Mouse (Mus musculus) thymus, adult 2 months (tissue): ENCODE data around the gene Cypt12. TPM values are rescaled to one million over a fixed set of nuclear protein-coding genes. Genes with fewer than 3 reads are reported as not detected.

ENCODE experiments used
- DNase-seq: peaks from one replicate; pipeline ENCODE4 v3.0.0; 2021
- H3K27ac ChIP-seq: fragments of 200-500 bp; 2 replicates; pipeline ENCODE4 v1.5.1; 2012; ENCODE audit warnings: low read length, control low read depth; ENCODE audit not compliant: control insufficient read depth, insufficient read depth
- H3K27me3 ChIP-seq: fragments of 200-500 bp; 2 replicates; pipeline ENCODE4 v1.6.1; 2012; ENCODE audit warnings: mild to moderate bottlenecking, low read length, moderate library complexity, mixed read lengths; ENCODE audit not compliant: control insufficient read depth, insufficient read depth
- H3K36me3 ChIP-seq: fragments of 200-500 bp; 2 replicates; pipeline ENCODE4 v1.6.1; 2012; ENCODE audit warnings: mild to moderate bottlenecking, low read length, moderate library complexity; ENCODE audit not compliant: control insufficient read depth, insufficient read depth
- H3K4me1 ChIP-seq: fragments of 200-500 bp; replicated peaks from 2 replicates; pipeline ENCODE4 v1.6.1; 2012; ENCODE audit warnings: low read length; ENCODE audit not compliant: control insufficient read depth, insufficient read depth
- H3K4me3 ChIP-seq: fragments of 200-500 bp; 2 replicates; pipeline ENCODE4 v1.5.1; 2012; ENCODE audit warnings: mild to moderate bottlenecking, low read length, control low read depth, moderate library complexity; ENCODE audit not compliant: control insufficient read depth, insufficient read depth
- CTCF ChIP-seq: fragments of 200-500 bp; IDR thresholded peaks from 2 replicates; pipeline ENCODE4 v1.5.1; 2012; ENCODE audit warnings: mild to moderate bottlenecking, control low read depth, low read length, moderate library complexity, borderline replicate concordance; ENCODE audit not compliant: control insufficient read depth, poor library complexity, insufficient read depth; ENCODE audit errors: extremely low read depth
- POLR2A ChIP-seq: fragments of 200-500 bp; IDR thresholded peaks from 2 replicates; pipeline ENCODE4 v1.6.1; 2012; ENCODE audit warnings: mild to moderate bottlenecking, low read length, control low read depth, moderate library complexity; ENCODE audit not compliant: control insufficient read depth, poor library complexity, insufficient read depth; ENCODE audit errors: extremely low read depth
- WGBS: fragments of 180-500 bp; shearing (Covaris S2); methylation state at CpG from one replicate; pipeline ENCODE4 v1.1.7; 2018; 5-methylcytosine and 5-hydroxymethylcytosine counted together
- polyA plus RNA-seq: library from polyadenylated mRNA; depleted of rRNA; stranded (reverse); fragments of >200 nt; gene quantifications from 2 replicates; pipeline ENCODE4 v1.2.3, GENCODE M21; 2012; rRNA removed

Cypt12 gene
- polyA plus RNA-seq: 0.31 TPM in 1 of 2 replicates, not detected in the other

- no peaks in the 10 kb centered on the region for H3K27me3 ChIP-seq
- TF ChIP-seq POLR2A (no peak), CTCF (no peak)
- no peak for DNase-seq
Measured at GRCm38 (mm10) chr3:17948299-17948698, at the start of gene Cypt12. TSS of gene Cypt12 (plus strand) at chr3:17948410.

GRCm38 (mm10) chr3:17913796-17914195 is 34.4 kb upstream of the Cypt12 start:
- TF ChIP-seq POLR2A (no peak), CTCF (no peak)
- H3K36me3 ChIP-seq: no peaks in the 10 kb centered on the region
- DNase-seq: no peak

More at GRCm38 (mm10) chr3:17948299-17948698, at the start of gene Cypt12:
- Histone ChIP-seq H3K4me1 (no peaks in the 10 kb centered on the region), H3K4me3 (no peak within 1 kb of the TSS), H3K27ac (no peak within 1 kb of the TSS), H3K36me3 (no peaks in the 10 kb centered on the region)
- WGBS: 95% methylated on average over 13 of the region's 13 CpGs

GRCm38 (mm10) chr3:17940206-17940605 is 8.0 kb upstream of the Cypt12 start:
- H3K27ac ChIP-seq: no peak overlapping the region
- no peaks in the 10 kb centered on the region for H3K36me3 ChIP-seq
- no peak for TF ChIP-seq CTCF
- no peak for TF ChIP-seq POLR2A
- no peaks in the 10 kb centered on the region for H3K4me1 ChIP-seq
- DNase-seq: no peak
- no peaks in the 10 kb centered on the region for H3K27me3 ChIP-seq
- WGBS: 95% methylated on average over 2 of the region's 2 CpGs
- H3K4me3 ChIP-seq: no peak overlapping the region

More at GRCm38 (mm10) chr3:17913796-17914195, 34.4 kb upstream of the Cypt12 start:
- Histone ChIP-seq H3K4me1 (no peaks in the 10 kb centered on the region), H3K27ac (no peak overlapping the region), H3K27me3 (no peaks in the 10 kb centered on the region), H3K4me3 (no peak overlapping the region)
